Mouse (Mus musculus): ENCODE results near the gene Kif17.

The Kif17 gene

DNA sequence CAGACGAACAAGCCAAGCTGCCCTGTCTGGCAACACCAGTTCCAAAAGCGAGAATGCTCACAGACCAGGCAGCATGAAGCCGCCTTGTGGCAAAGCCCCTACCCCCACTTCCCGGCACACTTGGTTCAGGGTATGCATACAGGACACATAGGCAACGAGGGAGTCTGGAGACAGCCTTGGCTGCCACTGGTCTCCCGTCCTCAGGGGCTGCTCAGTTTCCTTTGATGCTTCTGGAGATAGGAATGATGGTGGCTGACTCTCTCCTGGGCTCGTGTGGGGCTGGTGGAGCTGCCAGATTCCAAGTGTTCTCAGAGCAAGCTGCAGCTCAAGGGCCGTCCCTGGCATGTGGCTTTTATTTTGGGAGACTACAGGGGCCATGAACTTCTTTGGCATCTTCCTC is 91.2 kb downstream of the Kif17 start:
- DNase-seq (ENCODE audit: low spot score in 2 of 2) = no peak

DNA sequence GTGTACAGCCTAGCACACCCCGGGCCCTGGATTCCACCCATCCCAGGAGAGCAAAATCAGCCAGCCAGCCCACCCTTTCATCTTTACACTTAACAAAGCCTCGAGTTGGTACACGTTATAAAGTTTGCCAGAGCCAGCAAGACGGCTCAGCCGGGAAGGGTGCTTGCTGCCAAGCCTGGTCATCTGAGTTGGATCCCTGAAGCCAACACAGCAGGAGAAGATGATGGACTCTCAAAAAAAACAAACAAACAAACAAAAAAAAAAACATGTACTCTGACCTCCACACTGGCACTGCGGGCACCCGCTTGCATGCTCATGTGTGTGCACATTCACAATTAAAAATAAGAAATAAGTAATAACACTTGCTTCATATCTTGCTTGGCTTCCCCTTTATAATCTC is 91.8 kb downstream of the Kif17 start:
- no peak for DNase-seq (ENCODE audit: low spot score in 2 of 2)

DNA sequence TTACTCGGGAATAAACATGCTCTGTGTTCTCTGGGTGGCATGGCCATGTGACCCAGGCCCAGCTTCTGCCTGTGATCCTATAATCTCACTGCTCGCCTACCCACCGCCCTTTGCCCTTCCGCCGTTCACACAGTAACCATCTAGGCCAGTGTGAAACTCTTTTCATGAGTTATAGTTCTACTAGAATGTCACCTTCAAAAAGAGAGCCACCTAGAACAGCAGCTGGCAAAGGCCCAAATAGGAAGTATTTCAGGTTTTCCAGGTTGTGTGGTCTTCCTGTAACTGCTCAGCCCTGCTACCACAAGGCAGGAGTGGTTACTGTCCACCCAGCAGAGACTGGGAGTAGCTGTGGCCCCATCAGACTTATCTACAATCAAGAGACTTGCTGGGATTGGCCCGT is 92.5 kb downstream of the Kif17 start:
- DNase-seq (ENCODE audit: low spot score in 2 of 2) = no peak

DNA sequence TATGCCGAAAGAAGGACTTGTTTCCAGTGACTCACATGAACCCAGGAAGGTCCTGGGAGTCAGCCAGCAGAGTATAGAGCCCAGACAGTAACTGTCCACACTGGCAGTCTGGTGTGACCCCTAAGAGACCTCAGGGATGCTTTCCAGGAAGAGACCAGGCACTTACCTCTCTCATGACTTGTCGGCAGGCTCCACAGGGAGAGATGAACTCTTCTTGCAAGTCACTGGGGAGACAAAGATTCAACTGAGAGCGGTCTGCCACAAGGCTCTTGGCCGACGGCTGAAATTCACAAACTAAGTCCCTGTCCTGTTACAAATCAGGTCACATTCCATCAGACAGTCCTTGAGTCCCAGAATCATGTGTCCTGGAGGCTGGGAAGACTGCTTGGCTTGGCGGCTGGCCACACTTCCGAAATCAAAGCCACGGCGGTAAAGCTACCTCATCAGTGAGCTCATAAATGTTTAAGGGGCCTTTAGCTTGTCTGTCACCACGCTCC is 93.2 kb downstream of the Kif17 start:
- DNase-seq (ENCODE audit: low spot score in 2 of 2) = no peak

DNA sequence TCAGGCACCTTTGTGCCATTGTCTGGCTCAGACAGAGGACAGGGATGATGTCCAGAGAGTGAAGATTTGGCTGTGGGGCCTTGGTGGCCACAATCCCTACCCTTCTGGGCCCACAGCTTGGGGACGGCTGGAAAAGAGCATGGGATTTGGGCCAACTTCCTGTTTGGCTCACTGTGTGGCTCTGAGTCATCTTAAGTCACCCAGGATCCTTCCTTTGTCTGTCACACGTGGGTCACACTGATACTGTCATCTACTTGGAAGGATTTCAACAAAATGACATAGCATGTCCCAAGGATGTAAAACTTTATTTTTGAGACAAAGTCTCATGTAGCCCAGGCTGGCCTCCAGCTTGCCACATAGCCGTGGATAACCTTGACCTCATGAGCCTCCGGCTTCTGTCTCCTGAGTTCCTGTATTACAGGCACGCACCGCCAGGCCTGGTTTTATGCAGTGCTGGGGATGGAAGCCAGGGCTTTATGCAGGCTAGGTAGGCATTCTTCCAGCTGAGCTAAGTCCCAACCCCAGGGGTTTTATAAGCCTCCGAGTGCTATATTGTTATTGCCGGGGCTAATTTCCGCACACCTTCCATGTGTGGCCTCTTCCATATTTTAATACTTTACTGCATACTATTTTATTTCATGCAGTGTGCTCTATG is 94.8 kb downstream of the Kif17 start:
- no peak for DNase-seq (ENCODE audit: low spot score in 2 of 2)

GRCm38 (mm10) chr4:138347280-138347679 is 97.0 kb downstream of the Kif17 start:
- DNase-seq (ENCODE audit: low spot score in 2 of 2) = no peak

GRCm38 (mm10) chr4:138348716-138349115 is 98.5 kb downstream of the Kif17 start:
- DNase-seq (ENCODE audit: low spot score in 2 of 2) = no peak
